Mouse (Mus musculus) midbrain, embryonic 11.5 days (tissue): ENCODE measurements around the gene Tmem59l. TPM values are rescaled to one million over a fixed set of nuclear protein-coding genes. Genes with fewer than 3 reads are reported as not detected.

Experiments used
- ATAC-seq: fragments of 200-750 bp; cut with Nextera tagmentation; 2 replicates; pipeline ENCODE4 v1.8.0; 2017; ENCODE audit warnings: moderate TSS enrichment, moderate library complexity; ENCODE audit not compliant: low FRiP score
- DNase-seq: peaks from one replicate; pipeline ENCODE4 v3.0.0; 2015; ENCODE audit warnings: low spot score; ENCODE audit errors: missing footprints
- H3K27ac ChIP-seq: fragments of 300-500 bp; sonication (generic); 2 replicates; pipeline ENCODE4 v1.5.1; 2014; ENCODE audit warnings: low read depth, low read length
- H3K27me3 ChIP-seq: fragments of 300-500 bp; sonication (generic); 2 replicates; pipeline ENCODE4 v1.6.1; 2014; ENCODE audit warnings: mild to moderate bottlenecking, low read length, moderate library complexity, mixed read lengths; ENCODE audit not compliant: control insufficient read depth, insufficient read depth
- H3K36me3 ChIP-seq: fragments of 300-500 bp; sonication (generic); 2 replicates; pipeline ENCODE4 v1.6.1; 2014; ENCODE audit warnings: mild to moderate bottlenecking, low read length, moderate library complexity, mixed read lengths; ENCODE audit not compliant: control insufficient read depth, insufficient read depth
- H3K4me1 ChIP-seq: fragments of 300-500 bp; sonication (generic); 2 replicates; pipeline ENCODE4 v1.6.1; 2014; ENCODE audit warnings: low read length; ENCODE audit not compliant: control insufficient read depth, insufficient read depth
- H3K4me2 ChIP-seq: fragments of 300-500 bp; sonication (generic); 2 replicates; pipeline ENCODE4 v1.6.1; 2014; ENCODE audit warnings: mild to moderate bottlenecking, moderate library complexity
- H3K4me3 ChIP-seq: fragments of 300-500 bp; sonication (generic); 2 replicates; pipeline ENCODE4 v1.5.1; 2014; ENCODE audit warnings: low read depth, low read length
- H3K9ac ChIP-seq: fragments of 300-500 bp; sonication (generic); 2 replicates; pipeline ENCODE4 v1.6.1; 2014; ENCODE audit warnings: low read length
- H3K9me3 ChIP-seq: fragments of 300-500 bp; sonication (generic); 2 replicates; pipeline ENCODE4 v1.6.1; 2016; ENCODE audit warnings: low read length; ENCODE audit not compliant: control insufficient read depth
- WGBS: fragments of 180-500 bp; shearing (Covaris S2); extraction: QIAGEN DNeasy Blood & Tissue Kit; methylation state at CpG from one replicate; pipeline ENCODE4 v1.1.7; 2014; 5-methylcytosine and 5-hydroxymethylcytosine counted together
- polyA plus RNA-seq: library from polyadenylated mRNA; unstranded; fragments of >200 nt; fragmentation: Nextera tagmentation; extraction: Ambion mirVana; gene quantifications from 2 replicates; pipeline ENCODE4 v1.2.1, GENCODE M21; 2014

The Tmem59l gene
- polyA plus RNA-seq, 1 experiment from 2014 or later: 12.3 TPM

DNA sequence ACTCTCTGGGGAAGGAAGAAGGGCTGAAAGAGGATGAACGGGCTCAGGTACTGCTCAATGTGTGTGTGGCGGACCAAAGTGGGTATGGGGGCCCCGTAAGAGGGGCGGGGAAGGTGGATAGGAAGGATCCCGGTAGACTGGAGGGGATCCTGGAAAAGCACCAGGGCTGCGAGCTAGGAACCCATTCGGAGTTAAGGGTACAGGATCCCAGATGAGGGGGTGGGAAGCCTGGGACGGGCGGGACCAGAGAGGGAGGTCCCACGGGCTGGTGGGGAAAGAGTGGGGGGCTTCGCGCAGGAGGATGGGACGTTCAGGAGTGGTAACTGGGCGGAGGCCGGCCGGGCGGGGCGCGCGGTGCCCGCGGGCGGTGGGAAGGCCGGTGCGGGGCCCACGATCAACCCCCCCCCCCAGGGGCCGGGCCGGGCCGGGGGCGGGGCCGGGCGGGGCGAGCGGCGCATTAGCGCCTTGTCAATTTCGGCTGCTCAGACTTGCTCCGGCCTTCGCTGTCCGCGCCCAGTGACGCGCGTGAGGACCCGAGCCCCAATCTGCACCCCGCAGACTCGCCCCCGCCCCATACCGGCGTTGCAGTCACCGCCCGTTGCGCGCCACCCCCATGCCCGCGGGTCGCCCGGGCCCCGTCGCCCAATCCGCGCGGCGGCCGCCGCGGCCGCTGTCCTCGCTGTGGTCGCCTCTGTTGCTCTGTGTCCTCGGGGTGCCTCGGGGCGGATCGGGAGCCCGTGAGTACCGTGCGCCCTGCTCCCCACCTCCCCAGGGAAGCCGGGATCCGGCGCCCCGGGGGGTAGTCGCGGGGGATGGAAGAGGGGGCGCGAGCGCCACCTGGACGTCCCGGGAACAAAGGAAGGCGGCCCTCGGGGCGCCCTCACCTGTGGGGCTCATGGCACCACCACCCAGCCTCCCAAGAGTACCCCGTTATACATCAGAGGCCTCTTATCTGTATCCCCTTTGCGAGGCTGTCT lies 5.8 kb upstream of the Tmem59l start, which contains the start of gene Crlf1:
Gene Crlf1, plus strand, starts transcription at position 495 of the 977 bp plus-strand sequence.
- under 1% methylated on average over 60 of the region's 93 CpGs for WGBS
- no peak within 1 kb of the TSS for H3K27ac ChIP-seq
- DNase-seq (peak; percentile 87), ATAC-seq (no peak)
- peaks cover 33% of the 10 kb centered on the region for H3K4me1 ChIP-seq
- H3K4me2 ChIP-seq: peak within 1 kb of the TSS; percentile 39
- H3K9ac ChIP-seq: no peak within 1 kb of the TSS
- H3K36me3 ChIP-seq: no peaks in the 10 kb centered on the region
- peaks cover 98% of the 10 kb centered on the region for H3K27me3 ChIP-seq
- no peaks in the 10 kb centered on the region for H3K9me3 ChIP-seq
- peak within 1 kb of the TSS; percentile 28 for H3K4me3 ChIP-seq

DNA sequence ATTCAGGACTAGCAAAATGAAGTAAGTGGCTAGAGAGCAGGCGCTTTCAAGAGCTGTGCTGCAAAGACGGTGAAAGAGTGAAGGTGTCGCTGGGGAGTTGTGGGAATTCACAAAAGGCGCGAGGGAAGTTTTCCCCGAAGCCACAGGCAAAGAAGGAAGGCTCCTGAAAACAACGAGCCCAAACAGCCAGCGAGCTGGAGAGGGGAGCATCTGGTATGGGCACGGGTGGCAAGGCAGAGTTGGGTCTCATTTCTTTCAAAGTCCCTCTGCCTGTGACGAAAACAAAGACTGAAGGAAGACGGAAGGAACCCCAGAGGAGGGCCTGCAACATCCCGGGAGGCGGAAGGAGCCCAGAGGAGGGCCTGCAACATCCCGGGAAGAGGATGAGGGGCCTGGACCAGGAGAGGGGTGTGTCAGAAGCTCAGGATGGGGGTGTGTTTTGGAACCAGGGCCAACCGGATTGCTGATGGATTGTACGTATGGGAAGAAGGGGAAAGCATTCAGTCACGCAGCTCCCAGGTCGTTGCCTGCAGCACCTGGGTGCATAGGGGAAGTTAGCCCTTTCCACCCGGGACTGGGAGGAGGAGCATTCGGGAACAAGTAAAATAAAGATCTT lies 3.8 kb upstream of the Tmem59l start:
- no peaks in the 10 kb centered on the region for H3K36me3 ChIP-seq
- peaks cover 36% of the 10 kb centered on the region for H3K4me1 ChIP-seq
- peak; percentile 93 for DNase-seq
- H3K9me3 ChIP-seq: no peaks in the 10 kb centered on the region
- peaks cover 98% of the 10 kb centered on the region for H3K27me3 ChIP-seq
- ATAC-seq: no peak
- 1% methylated on average over 20 of the region's 20 CpGs for WGBS
- no peak overlapping the region for H3K4me3 ChIP-seq
- no peak overlapping the region for H3K4me2 ChIP-seq
- H3K9ac ChIP-seq: no peak overlapping the region
- no peak overlapping the region for H3K27ac ChIP-seq

DNA sequence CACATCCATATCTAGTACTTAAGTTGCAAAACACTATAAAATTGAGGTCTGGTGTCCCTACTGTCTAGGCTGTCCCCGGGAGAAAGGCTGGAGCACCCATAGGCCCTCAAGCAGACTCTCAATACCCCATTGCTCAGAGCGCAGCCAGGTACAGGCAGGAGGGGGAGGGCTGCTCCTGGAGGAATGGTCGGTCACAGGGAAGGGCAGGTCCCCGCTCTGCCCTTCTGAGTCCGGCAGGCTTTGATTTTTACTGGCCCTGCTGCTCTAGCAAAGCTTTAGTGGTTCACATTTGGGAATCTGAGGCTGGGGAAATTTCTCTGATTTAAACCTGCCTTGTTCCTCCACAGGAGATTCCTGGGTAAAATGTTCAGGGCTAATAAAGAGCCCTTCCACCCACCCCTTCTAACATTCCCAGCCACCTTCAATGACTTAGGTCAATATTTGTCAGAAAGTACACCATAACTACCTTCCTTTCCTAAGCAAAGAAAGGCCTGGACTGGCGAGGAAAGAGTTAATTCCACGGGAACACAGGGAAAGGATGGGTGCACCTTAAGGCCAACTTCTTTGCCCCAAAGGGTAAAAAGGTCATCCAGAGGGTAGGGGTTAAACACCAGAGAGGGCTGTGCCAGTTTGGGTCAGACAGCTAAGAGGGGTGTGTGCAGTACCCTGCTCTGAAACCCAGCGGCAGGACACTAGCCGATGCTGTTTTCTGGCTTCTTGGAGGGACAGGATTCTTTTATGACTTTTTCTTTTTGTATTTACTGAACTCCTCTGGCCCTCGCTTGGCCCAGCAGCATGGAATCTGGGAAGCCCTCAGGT lies 3.1 kb upstream of the Tmem59l start:
- Histone ChIP-seq H3K9me3 (no peaks in the 10 kb centered on the region), H3K27ac (no peak overlapping the region), H3K27me3 (peaks cover 97% of the 10 kb centered on the region), H3K9ac (no peak overlapping the region), H3K4me3 (no peak overlapping the region; the same call in 1 of the 2 replicates), H3K4me2 (peak overlapping the region; percentile 35; the same call in 1 of the 2 replicates), H3K4me1 (peaks cover 36% of the 10 kb centered on the region), H3K36me3 (no peaks in the 10 kb centered on the region)
- ATAC-seq (no peak), DNase-seq (peak; percentile 92)
- 4% methylated on average over 10 of the region's 10 CpGs for WGBS

DNA sequence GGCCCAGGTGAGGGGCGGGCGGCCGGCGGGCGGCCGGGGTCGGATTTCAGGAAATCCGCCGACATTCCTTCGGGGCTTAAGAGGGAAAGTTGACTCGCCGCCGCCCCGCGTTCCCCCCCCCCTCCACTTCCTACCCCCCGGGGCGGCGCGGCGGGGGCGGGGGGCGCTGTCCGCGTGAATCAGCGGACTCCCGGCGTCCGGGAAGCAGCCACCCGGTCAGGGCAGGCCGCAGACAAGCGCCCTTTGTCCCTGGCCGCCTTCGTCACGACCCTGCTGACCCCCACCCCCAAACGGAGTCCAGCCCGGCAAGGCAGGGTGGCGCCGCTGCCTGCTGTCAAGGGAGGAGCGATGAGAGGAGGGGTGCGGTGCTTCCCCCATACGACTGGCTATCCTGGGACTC lies 2.4 kb upstream of the Tmem59l start:
- WGBS: under 1% methylated on average over 34 of the region's 41 CpGs
- Histone ChIP-seq H3K36me3 (no peaks in the 10 kb centered on the region), H3K27me3 (peaks cover 95% of the 10 kb centered on the region), H3K4me1 (peaks cover 35% of the 10 kb centered on the region), H3K4me3 (peak overlapping the region; percentile 18), H3K27ac (no peak overlapping the region), H3K9me3 (no peaks in the 10 kb centered on the region), H3K4me2 (peak overlapping the region; percentile 35), H3K9ac (no peak overlapping the region)
- ATAC-seq (no peak), DNase-seq (no peak)

DNA sequence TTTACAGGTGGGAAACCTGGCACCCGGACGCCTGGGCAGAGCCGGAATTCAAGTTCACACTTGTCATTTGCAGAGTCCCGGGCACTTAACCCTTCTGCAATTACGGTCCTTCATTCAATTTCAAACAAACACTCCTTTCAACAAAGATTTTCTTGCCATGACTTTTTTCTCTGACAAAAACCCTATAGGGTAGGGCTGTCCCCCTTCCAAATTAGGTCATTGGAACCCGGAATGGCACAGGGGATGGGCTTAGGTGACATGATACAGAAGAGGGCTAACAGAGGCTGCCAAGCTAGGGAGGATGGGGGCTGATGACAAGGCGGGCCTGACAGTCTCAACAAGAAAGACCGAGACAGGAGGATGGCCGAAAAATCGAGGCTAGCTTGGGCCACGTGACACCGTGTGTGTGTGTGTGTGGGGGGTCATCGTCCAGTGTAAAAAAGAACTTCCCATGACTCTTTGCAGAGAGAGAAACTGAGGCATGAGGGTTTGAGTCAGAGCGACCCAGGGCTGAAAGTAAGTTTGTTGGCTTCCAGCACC lies 1.8 kb upstream of the Tmem59l start:
- DNase-seq: peak; percentile 91

DNA sequence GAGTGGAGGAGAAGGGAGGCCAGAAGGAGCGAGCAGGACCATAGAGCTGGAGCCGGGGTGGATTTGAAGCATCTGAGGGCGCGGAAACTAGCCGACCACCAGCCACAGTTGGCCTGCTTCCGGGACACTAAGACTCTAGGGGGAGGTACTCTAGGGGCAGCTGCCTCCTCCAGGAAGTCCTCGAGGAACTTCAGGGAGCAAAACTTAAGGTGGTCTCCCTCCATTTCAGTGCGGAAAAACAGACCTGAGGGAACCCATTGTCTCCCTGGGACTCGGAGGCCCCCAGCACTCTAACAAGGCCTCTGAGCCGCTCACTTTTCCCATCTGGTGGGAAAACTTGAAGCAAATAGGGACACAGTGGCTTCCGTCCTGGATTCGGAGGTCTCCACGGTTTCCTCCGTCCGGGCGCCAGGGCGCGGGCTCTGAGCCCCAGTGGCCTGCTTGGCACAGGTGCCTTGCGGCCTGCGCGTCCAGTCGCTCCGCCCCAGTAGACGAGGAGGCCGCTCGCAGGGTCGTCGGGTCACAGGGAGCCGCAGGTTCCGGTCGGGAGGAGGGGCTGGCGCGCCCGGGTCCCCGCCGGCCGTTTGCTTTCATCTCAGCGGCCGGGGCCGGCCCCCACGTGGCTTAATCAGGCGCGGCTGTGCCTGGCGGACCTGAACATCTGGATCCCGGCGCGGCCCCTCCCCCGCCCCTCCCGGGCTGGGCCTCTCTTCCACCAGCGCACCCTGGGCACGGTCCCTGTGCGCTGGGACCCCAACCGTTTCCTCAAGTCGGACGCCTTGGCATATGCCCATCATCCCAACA lies 1.0 kb upstream of the Tmem59l start:
- no peak overlapping the region for H3K27ac ChIP-seq
- WGBS: under 1% methylated on average over 55 of the region's 55 CpGs
- H3K9me3 ChIP-seq: no peaks in the 10 kb centered on the region
- DNase-seq: peak; percentile 92
- peak overlapping the region; percentile 42 for H3K4me2 ChIP-seq
- peaks cover 84% of the 10 kb centered on the region for H3K27me3 ChIP-seq
- H3K4me3 ChIP-seq: peak overlapping the region; percentile 27
- H3K36me3 ChIP-seq: no peaks in the 10 kb centered on the region
- 0 out of 2 replicates have a peak overlapping the region, but pooled peaks have one; percentile 2 for H3K9ac ChIP-seq
- H3K4me1 ChIP-seq: peaks cover 27% of the 10 kb centered on the region
- peak; percentile 31; the same call in 1 of the 2 replicates for ATAC-seq

More for the DNA sequence above, 1.8 kb upstream of the Tmem59l start:
- Histone ChIP-seq H3K9me3 (no peaks in the 10 kb centered on the region), H3K4me2 (peak overlapping the region; percentile 35), H3K27ac (no peak overlapping the region), H3K27me3 (peaks cover 90% of the 10 kb centered on the region), H3K36me3 (no peaks in the 10 kb centered on the region), H3K4me3 (peak overlapping the region; percentile 18; the same call in 1 of the 2 replicates), H3K4me1 (peaks cover 33% of the 10 kb centered on the region), H3K9ac (no peak overlapping the region)
- ATAC-seq: no peak
- WGBS: 5% methylated on average over 14 of the region's 14 CpGs

DNA sequence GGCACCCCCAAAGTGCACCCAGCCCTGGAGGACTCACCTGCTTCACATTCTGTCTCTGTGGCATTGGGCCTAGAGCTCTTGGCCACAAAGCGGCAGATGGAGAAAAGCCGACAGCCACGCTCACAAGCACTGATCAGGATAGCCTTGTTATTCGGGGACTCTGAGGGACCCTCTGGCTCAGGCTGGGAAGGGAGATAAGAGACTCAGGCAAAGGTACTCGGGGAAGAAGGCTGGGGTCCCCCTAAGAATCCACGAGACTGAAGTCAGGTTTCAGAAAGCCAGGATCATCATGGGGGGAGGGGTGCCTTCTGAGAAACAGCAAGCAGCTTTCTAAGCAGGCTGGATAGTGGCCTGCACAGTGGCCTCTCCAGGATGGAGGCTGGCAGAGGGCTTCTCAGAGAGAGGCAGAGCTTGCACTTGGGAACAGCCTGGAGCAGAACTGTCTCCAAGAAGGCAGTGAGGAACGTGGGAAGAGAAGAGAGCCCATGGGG lies 922 bp downstream of the Tmem59l start:
- H3K4me3 ChIP-seq: no peak overlapping the region
- no peak overlapping the region for H3K9ac ChIP-seq
- H3K9me3 ChIP-seq: no peaks in the 10 kb centered on the region
- H3K4me2 ChIP-seq: no peak overlapping the region
- WGBS: 52% methylated on average over 7 of the region's 7 CpGs
- no peak for ATAC-seq
- H3K4me1 ChIP-seq: peaks cover 22% of the 10 kb centered on the region
- H3K36me3 ChIP-seq: no peaks in the 10 kb centered on the region
- DNase-seq: peak; percentile 85
- peaks cover 64% of the 10 kb centered on the region for H3K27me3 ChIP-seq
- H3K27ac ChIP-seq: no peak overlapping the region

DNA sequence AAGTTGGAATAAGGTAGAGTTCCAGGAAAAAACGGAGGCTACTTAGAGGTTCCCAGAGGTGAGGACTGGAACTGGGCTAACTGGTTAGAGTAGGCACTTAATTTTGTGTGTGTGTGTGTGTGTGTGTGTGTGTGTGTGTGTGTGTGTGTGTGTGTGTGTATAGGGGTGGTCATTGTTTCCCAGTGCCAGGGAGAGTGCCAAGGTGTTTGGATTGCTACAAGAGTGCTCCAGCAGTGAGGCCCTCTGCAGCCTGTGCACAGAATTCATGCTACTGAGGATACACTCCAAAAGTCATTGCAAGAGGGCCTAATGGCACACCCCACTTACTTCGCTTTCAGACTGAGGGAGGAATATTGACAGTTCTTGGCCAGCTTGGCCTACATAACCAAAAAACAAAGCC lies 4.2 kb downstream of the Tmem59l start:
- 56% methylated on average over 2 of the region's 2 CpGs for WGBS
- ATAC-seq: no peak
- peaks cover 2% of the 10 kb centered on the region for H3K4me1 ChIP-seq
- H3K4me2 ChIP-seq: no peak overlapping the region
- peaks cover 31% of the 10 kb centered on the region for H3K27me3 ChIP-seq
- DNase-seq: no peak
- no peaks in the 10 kb centered on the region for H3K9me3 ChIP-seq
- H3K36me3 ChIP-seq: no peaks in the 10 kb centered on the region
- no peak overlapping the region for H3K27ac ChIP-seq
- no peak overlapping the region for H3K4me3 ChIP-seq
- H3K9ac ChIP-seq: no peak overlapping the region
